Mouse (Mus musculus) cerebellum, adult 9-10 months (tissue): Measurements from ENCODE around the gene Gpr162.
"Not testable (repeated sequence)": the region's sequence is repeated elsewhere in the genome, so short reads cannot be mapped to it uniquely, and the experiment has no call there.

Experiments
- DNase-seq: peaks from one replicate; pipeline ENCODE4 v3.0.0; 2022

The Gpr162 gene

DNA sequence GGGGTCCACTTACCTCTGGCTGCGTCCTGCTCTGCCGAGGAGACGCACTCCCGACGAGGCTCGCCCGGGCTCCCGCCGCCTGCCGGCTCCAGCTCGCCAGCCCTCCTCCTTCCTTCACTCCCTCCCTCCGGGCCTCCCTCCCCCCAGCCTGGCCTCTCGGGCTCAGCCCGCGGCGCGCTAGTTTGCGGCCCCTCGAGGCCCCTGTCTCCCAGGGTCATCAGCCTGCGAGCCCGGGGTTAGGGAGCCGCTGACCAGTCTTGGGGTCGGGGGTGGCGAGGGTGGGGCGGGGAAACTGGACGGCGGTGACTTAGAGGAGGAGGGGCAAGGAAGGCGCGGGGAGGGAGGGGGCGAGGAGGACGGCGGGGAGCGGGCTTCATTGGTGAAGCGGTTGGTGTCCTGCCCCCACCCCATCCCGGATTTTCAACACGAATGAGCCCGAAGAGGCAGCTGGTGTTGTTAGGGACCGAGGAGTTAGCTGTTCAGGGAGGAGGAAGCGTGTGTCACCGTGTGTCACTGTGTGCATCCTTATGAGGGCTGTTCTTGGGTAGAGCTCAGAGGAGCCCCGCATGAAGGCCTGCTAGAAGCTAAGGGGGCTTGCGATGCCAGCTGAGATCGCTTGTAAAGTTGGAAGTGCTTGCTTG is at the start of gene Gpr162:
TSS of gene Gpr162 (minus strand) at position 326 of the 641 bp plus-strand sequence.
- peak; percentile 80 for DNase-seq

DNA sequence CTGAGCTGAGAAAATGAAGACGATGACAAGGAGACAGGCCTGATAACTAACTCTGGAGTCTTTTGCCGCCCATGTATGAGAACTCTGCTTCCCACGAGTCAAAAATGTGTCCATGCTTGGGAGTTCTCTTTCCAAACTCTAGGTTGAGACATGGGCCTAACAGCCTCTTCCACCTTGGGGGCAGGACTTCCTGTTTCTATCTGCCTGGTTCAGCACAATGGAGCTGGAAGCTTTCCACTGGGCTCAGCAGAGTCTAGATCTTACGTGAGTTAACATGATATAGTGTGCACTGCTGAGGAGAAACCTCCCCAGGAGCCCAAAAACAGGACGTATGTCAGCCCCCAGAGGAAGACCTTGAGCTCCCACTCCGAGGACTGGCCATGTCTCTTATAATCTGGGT is 49.4 kb upstream of the Gpr162 start:
- DNase-seq: peak; percentile 41

DNA sequence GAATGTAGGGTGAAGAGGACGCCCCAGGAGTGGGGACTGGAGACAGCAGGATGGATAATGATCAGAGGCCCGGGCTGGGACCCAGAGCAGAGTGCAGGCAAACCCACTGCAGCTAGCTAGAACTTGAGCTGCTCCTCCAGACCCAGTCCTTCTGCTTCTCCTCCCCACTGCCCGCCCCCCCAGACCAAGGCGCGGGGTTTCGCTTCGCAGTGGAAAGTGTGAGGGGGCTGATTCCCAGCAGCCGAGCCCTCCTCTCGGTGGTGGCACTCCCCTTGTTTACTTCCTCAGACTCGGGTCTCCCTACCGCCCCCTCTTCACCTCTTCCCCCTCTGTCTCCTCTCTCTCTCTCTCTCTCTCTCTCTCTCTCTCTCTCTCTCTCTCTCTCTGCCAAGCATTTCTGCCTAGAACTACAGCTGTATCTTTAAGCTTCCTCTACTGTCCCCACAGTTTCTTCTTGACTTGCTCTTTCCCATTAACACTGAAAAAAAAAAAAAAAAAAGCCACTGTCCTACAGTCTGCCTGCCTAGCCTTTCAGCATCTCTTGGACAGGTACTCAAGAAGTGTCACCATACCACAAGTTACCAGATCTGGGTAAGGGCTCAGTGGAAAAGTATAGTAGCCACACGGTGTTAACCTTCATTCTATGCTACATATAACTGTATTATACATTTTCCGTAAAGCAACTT is 47.9 kb upstream of the Gpr162 start, which contains the start of gene Lag3:
TSS of gene Lag3 (minus strand) at position 173 of the 686 bp plus-strand sequence.
- no peak for DNase-seq

DNA sequence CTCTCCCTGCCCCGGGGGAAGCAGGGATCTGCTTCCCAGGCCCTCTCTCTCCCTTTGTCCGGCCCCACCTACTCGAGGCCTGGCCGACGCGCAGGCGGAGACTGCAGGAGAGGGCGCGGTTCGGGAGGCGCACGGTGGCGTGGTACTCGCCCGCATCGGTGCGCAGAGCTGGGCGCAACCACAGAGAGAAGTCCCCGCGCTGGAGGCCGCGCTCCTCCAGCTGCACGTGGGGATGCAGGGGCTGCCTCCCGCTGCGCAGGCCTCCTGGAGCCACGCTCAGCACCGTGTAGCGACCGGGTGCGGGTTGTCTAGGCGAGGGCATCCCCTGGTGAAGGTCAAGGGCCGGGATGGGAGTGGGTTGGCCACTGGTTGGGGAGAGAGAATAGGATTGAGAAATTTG is 46.2 kb upstream of the Gpr162 start:
- DNase-seq: no peak

DNA sequence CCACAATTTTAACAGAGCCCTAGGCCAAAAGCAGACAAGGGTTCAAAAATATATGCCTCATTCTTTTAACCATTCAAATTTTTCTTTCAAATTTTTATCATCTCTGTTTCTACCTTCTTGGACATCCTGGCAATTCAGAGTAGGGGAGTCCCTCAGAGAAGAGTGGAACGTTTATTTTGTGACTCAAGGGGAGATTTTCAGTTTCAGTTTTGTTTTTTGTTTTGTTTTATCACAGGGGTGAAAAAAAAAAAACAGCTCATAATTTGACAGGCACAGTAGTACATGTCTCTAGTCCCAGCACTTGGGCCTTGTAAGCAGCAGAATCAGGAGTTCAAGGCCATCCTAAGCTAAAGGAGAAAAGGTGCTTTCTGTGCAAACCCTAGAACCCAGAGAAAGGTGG is 44.0 kb upstream of the Gpr162 start:
- DNase-seq: no peak

DNA sequence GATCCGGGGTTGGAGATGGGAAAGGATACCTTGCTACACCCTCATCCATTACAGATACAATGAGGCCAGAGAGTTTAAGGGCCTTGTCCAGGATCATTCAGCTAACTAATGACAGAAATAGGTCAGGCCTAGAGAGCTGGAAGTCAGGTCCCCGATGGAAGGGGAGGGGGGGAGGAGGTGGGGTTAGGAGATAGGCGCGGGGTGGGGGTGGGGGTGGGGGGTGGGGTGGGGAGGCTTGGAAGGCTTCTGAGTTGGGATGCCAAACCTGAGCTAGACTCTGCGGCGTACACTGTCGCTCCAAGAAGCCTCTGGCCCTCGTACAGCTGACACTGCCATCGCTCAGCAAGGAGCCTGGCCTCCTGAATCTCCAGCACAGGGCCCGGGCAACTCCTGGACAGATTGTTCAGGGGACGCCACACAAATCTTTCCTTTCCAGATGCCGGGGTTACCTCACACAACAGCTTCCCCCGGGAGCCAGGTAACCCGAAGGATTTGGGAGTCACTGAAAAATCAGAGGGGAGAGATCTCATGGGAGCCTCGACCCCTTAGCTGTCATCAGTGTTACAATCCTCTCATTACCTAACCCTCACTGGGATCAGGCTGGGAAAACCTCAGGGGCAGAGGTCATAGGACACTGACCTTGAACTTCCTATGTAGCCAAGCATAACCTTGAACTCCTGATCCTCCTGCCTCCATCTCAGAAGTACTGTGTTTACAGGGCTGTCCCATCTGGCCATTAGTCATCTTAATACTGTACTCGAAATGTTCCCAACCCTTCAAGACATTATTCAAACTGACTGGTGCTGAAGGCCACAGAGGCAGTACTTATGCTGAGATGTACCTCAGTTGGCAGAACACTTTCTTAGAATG is 41.4 kb upstream of the Gpr162 start:
- peak; percentile 70 for DNase-seq

DNA sequence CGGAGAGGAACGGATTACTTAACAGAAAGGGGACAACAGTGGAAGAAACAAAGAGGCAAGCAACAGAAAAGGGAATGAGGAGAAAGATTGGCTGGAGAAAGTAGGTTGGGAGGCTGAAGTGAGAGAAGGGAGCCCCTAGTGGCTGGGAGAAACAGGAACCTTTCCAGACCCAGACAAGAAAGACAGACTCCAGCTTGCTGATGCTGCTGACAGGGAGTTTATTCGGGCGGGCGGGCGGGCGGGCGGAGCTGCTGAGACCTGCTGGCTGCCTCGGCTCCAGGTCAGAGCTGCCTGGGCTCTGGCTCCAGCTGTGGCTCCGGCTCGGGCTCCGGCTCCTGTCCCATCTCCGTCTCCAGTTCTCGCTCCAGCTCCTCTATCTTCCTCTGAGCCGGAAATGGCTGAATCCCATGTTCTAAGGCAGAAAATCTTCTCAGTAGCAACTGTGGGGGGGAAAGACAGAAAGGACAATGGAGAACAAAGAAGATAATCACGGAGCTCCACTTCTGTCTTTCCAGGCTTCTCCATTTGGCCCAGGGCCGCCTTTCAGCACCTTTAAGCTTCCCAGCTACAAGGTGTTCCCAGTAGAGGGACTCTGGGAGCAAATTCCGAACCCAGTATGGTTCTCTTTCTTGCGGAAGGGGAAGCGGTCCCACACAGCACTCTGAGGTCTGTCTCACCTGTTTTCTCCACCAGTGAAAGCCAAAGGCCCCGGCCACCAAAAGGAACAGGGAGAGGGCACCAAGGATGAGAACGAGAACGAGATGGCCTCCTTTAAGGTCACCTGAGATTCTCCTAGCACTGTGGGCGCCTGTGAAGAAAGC is 40.6 kb upstream of the Gpr162 start:
- DNase-seq: peak; percentile 91

DNA sequence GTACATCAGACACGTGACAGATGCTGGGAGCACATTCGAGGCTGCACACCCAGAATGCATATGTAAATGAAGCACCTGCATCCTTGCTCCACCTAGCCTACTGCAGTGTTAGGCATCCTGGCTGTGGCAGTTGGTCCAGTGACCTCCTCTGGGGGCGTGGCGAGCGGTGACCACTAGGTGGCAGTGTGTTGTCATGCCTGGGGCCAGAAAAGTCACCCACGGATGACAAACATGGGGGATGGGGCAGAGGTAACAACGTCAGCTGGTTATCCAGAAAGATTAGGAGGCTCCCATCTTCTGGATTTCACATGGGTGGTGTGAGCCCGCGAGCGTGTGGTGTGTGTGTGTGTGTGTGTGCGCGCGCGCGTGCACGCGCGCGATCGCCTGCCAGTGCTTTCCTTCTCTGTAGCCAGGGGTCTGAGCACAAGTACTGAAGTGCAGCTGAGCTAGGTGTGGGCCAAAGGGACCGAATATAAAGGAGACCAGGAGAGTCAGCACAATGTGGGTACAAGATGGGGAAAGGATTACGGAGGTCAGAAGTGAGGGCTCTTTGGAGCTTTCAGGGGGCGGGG is 39.9 kb upstream of the Gpr162 start:
- peak; percentile 99 for DNase-seq

DNA sequence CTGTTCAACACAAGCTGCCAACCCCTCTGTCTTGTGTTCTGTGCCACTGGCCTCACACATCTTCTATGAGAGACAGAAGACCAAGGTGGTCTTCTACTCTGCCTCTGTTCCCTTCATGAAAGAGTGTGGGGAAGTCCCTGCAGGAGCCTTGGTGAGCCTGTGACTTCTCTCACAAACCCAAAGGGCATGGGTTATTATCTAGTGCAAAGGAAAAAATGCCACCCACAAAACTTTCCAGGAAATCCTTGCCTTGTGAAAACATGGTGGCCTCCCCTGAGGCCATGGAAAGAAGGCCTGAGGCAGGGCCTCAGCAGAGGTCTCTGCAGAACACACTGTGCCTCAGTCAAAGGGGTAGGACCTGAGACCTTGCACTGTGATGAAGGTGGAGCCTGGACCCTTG is 38.1 kb upstream of the Gpr162 start:
- no peak for DNase-seq

DNA sequence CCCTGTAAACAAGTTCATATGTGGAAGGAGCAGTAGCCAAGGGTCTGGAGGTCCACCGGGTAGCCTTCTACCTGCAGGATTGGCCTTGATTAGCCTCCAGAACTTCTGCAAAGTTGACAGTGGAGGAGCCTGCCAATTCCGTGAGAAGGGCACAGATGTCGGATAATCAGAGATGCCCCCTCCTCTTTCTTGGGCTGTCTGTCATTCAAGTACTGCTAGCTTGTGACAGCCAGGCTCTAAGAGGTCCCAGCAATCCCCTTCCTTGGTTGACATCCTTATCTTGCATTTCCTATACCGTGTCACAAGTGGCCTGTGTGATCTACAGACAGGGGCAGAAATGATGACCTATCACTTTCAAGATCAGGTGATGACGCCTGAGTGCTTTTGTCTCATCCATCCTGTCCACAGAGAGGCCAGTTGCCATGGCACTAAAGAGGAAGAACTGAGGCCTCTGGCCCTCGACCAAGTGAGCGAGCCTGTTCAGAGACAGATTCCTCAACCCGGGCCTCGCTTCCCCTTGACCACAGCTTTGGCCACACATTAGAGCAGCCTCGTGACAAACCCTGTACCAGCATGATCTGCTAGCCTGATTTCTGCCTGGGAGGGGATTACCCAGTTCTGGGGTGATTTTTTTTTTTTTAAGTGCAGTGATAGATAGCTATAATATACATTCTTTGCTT is 37.2 kb upstream of the Gpr162 start:
- peak; percentile 49 for DNase-seq

DNA sequence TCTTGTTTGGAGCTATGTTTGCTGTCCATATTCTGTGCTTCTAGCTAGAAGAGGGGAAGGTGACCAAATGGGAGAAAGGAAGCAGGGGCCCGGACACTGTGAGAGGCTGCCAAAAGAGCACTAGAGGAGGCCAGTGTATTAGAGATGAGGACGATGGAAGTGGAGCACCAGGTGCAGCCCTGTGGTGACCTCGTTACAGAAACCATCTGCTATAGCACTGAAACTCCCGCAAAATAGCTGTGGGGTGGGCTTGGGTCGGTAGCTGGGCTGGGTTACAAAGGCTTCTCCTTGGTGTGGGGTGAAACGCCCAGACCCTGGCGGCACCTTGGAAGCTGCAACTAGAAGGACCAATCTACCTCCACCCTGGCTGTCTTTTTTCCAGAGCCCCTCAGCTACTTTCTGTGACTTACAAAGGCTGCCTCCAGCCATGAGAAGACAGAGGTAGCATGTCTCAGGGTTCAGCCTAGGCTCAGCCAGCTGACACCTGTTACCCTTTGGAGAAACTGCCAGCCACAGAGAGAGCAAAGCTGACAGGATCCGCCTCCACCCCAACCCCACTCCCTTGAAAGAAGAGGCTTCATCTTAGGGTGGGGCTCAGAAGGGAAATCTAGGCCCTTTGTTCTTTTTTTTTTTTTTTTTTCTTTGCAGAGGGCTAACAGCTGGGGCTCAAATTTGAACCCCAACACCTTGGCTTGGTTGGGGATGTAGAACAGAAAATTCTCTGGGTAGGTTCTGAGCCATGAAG is 36.4 kb upstream of the Gpr162 start:
- DNase-seq: peak; percentile 62

DNA sequence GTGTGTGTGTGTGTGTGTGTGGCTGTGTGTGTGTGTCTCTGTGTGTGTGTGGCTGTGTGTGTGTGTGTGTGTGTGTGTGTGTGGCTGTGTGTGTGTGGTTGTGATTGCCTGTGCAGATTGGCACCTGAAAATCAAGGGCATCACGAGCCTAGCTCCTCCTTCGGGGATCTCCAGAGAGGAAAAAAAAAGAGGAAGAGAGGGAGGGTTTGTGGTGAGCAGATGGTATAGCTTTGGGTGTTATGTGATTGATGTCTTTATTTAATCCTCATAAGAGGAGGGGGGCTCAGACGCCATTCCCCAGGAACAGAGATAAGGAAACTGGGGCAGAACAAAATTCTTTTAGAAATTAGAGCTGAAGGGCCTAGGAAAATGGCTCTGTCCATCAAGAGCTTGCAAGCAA is 34.6 kb upstream of the Gpr162 start:
- no peak for DNase-seq

DNA sequence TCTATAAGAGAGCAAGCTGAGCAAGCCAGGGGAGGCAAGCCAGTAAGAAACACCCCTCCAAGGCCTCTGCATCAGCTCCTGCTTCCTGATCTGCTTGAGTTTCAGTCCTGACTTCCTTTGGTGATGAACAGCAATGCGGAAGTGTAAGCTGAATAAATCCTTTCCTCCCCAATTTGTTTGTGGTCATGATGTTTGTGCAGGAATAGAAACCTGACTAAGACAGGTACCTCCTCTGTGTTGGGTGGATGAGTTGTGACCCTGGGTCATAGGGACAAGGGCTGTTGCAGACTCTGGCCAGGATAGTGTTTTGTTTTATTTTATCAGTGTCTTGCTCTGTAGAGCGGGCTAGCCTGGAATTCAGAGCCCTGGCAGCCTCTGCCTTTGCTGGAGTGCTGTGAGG is 30.3 kb upstream of the Gpr162 start:
- not testable (repeated sequence) for DNase-seq

DNA sequence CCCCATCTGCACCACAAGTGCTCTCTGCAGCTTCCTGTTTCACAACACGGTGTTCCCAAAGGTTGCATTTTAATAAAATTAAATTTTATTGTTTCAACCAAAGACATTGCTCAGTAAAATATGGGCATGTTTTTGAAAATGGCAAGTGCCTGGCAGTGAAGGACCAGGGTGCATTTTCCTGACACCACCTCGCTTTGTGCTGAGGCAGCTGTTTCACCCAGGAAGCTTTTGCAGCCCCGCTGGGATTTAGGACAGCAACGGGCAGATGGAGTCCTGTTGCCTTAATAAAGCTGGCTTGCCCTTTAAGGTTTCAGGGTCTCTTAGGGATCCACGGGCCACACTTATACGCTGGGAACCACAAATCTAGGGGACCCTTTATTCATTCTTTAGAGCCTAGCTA is 27.2 kb upstream of the Gpr162 start:
- no peak for DNase-seq

DNA sequence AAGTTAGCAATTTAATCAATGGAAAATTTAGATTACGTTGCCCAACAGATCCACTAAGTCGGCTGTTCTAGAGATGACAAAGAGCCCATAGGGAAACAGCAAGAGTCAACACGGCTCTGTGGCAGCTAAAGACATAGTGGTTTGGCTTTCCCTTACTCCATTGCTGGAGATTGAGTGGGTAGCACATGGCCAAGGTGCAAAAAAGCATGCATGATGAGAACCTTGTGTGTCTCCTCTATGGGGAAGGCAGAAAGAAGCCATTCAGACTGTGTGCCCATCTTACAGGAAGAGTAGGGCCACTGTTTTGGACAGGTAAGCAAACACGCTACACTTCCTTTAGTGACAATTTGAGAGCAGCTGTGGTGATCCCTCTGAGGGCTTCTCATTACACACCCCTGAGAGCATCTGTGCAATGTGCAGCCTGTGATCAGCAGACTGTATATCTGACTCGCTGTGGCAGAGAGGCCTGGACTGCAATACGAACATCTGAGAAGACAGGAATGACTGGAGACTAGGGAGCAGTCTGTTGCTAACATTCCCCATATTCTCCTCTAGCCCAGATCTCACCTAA is 24.9 kb upstream of the Gpr162 start:
- DNase-seq: no peak

DNA sequence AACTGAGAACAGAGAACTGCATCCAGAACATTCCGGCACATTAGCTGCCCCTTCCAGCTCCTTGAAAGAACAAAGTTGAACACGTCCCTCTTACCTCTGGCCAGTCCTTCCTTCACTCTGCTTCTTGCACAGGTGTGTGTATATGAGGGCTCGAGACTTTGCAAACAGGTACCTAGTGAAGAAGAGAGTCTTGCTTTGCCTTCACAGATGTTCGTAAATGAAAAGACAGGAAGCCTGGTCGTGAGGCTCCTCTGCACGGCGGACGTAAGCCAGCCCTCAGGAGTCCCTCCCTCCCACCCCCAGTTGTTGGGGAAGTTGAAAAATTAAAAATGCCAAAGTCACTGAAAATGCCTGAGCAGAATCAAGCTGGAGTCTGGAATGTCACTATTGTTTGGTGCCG is 24.2 kb upstream of the Gpr162 start, which contains the start of gene Cd4:
TSS of gene Cd4 (minus strand) at position 236 of the 400 bp plus-strand sequence.
- DNase-seq: no peak

DNA sequence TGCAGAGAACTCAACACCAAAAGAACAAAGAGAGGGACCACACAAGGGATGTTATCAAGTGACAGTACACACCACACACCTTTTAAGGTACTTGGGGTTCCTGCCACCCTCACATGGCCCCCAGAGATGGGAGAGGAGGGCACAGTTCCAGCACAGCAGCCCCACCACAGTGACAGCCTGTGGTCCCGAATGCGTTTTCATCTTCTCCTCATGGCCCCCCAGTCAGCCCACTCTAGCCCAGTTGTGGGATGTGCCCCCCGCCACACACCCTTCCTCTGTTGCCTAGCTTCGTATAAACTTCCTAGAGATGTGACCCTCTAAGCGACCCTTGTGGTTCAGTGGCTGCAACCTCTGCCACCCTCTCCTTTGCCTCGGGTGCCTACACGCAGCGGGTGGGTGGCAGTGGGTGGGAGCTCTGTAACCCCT is 22.2 kb upstream of the Gpr162 start:
- no peak for DNase-seq

DNA sequence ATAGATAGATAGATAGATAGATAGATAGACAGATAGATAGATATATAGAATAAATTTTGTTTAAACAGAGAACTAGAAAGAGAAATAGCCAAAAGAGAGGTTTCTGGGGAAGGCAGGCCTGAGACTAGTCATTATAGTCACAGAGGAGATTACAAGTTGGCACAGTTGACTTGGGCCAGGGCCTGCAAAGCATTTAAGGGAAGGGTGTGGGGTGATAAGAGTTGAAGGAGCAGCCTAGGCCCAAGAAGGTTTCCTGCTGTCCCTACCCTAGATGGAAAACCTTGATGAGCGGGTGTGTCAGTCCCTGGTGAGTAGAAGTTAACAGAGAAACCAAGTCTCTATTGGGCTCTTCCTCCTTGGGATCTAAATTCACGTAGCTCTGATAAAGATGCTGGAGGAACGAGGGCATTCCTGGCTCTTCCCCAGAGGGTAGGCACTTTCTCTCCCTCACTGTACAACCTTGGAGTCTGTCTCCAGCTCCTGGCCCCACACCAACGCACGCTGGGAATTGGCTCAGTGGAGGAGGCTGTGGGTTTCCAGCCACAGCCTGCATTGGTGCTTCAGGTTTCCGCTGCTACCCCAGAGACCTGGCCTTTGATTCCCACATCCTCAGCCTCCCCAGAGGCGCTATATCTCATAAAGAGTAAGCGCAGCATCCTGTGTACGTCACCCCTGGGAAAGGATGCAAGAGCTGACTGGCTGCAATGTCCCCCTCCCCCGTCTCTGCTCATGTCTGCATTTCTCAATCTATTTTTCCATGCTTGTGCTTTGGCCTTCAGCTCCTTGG is 21.1 kb upstream of the Gpr162 start:
- peak; percentile 84 for DNase-seq

DNA sequence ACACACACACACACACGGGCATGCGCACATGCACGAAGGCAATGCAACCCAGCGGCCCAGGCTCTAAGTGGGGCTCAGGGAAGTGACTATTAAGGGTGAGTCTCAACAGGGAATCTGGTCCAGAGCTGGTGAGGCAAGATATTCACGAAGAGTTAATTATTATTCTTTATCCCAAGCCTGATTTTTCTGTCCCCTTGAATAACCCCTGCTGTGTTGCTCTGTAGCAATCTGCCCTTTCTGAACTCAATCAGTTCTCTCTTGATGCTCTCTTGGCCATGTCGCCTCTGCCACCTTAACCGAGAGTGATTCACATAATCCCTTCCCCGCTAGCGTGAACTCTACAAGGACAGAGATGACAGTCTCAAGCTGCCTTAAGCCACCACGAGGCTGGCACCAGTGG is 19.6 kb upstream of the Gpr162 start:
- no peak for DNase-seq

DNA sequence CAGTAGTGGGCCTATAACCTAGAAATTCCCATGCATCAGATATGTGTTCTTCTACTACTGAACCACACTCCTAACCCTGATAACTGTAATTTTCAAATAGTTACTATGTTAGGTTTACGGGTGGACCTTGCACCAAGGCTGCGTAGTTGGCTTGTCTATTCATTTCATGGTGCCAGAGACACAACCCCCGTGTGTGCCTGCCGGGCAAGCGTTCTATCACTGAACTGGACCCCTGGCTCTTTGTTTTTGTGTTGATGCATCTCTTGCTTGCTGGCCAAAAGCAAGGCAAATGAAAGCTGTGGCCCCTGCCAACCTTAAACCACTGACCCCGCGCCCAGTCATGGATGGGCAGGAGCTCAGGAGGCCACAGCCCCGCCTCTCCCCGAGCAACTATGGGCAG is 18.0 kb upstream of the Gpr162 start:
- no peak for DNase-seq
